Mouse (Mus musculus) splenic B cell, adult 2 months (primary cell): ENCODE measurements around the gene Capn9.
A peak's percentile ranks its signal among the peaks of the same experiment; 100 is the strongest.

ENCODE experiments used
- DNase-seq: peaks from one replicate; pipeline ENCODE4 v3.0.0-alpha.2; 2011; ENCODE audit warnings: low read depth, low spot score
- H3K27me3 ChIP-seq: 2 replicates; pipeline ENCODE4 v1.6.1; 2012; ENCODE audit warnings: mild to moderate bottlenecking, low read length, moderate library complexity, mixed read lengths; ENCODE audit not compliant: control insufficient read depth, poor library complexity, insufficient read depth, severe bottlenecking
- H3K36me3 ChIP-seq: 2 replicates; pipeline ENCODE4 v1.6.1; 2012; ENCODE audit warnings: mild to moderate bottlenecking, low read length, moderate library complexity, mixed read lengths; ENCODE audit not compliant: control insufficient read depth, poor library complexity, insufficient read depth, severe bottlenecking

The Capn9 gene

DNA sequence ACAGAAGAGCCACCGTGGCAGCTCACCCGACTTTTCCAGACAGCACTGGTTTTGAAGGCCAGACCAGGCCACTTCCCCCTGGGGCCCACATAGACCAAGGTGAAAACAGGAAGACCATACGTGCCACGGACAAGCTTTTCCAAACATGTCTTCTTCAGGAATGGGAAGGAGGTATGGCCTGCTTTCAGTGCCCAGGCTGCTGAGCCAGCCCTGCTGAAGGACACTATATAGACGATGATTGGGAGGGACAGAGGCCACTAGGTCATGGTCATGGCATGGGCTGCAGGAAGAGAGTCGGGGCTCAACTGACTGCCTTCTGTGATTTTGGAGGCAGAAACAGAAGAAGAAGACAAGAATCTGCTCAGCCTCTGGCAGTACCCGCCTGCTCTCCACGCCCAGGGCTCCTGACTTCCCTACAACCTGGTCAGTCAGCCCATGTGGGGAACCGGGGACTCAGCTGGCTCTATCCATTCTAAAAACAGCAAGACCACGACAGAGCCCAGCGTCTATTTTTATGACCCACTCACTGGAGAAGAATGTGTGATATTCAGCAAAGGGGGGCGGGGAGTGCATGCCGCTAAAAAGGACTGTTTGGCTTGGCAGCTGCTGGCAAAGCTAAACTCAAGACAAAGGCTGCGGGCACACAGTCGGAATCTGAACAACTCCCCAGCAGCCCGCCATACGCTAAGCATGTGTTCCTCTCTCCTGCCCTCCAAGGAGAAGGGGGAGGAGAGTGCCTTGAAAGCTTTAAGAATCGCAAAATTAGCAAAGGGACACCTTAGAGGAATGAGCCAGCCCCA is 67.8 kb downstream of the Capn9 start:
- DNase-seq: no peak
- H3K27me3 ChIP-seq: no peaks in the 10 kb centered on the region
- no peaks in the 10 kb centered on the region for H3K36me3 ChIP-seq

DNA sequence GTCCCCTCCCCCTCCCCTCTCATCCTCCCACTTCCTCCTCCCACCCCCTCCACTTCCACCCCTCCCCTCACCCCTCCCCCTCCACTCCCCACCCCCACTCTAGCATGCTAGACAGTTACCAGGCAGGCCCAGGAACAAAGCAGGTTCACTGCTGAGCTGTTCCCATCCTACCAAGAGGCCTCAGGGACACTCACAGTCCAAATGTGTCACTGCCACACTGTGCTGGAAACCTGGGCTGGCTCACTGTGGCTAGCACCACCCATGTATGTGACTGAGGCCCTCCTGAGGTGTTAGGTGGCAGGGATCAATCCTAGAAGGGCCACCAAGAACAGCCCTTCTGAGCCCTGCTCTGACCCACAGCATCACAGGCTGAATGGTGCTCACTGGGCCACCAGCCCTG is 72.4 kb downstream of the Capn9 start:
- DNase-seq: no peak
- Histone ChIP-seq H3K36me3 (no peaks in the 10 kb centered on the region), H3K27me3 (no peaks in the 10 kb centered on the region)

DNA sequence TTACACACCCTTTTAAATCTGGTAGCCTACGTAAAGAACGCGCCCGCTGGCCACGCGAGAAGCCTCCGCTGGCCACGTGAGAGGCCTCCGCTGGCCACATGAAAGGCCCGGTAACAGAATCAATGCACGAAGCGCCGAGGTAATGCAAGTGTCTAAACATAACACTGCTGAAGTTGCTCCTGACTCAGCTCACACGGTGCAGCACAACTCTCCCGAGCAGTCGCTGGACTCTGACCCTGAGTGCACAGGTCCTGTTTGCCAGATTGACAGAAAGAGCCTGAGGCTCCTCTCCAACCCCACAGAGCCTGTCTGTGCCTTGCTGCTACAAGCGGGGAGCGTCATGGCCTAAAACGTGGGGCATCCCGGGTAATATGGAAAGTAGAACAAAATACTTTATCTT is 75.9 kb downstream of the Capn9 start:
- Histone ChIP-seq H3K36me3 (no peaks in the 10 kb centered on the region), H3K27me3 (no peaks in the 10 kb centered on the region)
- no peak for DNase-seq

DNA sequence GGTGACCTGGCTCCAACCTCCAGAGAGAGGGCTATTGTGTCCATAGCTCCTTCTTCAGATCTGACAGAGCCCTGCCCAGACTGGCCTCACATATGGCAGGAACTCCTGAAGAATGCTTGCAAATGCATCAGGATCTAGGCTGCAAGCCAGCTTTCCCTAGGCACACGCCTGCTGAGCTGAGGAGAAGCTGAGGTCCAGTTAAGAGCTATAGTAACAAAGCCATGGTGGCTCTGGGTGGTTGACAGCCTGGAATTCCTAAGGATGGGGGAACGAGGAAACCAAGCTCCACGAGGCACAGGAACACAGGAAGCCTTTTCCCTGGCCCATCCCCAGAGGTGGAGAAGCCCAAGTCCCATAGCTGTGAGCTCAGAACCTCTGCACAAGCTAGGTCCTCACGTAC is 76.6 kb downstream of the Capn9 start:
- Histone ChIP-seq H3K27me3 (no peaks in the 10 kb centered on the region), H3K36me3 (no peaks in the 10 kb centered on the region)
- DNase-seq: no peak

DNA sequence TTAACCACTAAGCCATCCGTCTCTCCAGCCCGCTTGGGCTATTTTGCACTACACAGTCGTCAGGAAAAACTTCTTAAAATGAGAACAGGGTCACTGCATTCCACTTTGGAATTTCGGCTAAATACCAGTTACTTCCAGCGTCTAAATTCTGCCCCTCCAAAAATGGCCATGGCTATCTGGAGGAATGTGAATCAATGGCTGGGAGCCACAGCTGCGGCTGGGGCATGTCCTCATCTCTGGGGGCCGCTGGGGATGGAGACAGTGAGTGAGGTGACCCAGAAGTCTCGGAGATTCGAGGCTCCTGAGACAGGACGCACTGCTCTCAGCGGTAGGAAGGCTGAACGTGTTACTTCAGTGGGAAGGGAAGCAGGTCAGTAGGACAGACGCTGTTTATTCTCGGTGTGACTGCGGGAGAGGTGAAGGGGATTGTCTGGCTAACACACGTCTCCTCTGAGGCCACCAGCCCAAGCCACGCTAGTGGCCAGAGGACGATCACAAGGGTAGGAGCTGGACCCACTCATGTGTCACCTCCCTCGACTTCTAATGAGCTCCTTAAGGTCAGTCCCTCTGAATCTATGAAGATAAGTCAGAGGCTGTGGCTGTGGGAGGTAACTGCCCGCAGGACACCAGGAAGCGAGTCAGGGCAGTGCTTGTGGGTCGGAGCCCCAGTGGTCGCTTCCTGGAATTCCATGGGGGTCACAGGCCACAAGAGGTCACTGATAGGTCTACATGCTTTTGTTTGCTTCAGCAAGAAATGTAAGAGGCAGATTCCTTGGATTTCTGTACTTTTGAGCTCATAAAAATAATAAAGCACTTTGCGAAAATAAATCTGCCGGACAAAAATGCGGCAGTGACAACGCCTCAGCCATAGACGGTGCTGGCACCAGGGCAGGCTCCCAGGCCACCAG is 77.9 kb downstream of the Capn9 start:
- Histone ChIP-seq H3K27me3 (no peaks in the 10 kb centered on the region), H3K36me3 (no peaks in the 10 kb centered on the region)
- DNase-seq: no peak

DNA sequence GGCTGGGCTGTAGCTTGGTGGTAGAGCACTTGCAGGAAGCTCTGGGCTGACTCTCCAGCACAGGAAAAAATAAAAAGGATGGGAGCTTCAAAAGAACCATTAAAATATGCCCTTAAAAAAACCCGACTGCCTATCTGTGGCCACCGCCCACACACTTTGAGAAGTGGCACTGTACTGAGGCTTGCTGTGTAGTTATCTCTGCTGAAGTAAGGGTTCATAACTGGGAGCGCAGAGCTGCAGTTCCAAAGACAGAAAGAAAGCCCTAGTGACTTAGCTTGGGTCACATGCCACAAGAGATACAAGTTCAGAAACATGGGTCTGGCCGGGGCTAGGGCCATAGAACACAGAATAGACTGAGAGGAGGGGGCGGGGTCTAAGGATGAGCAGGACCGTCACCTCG is 82.0 kb downstream of the Capn9 start:
- Histone ChIP-seq H3K27me3 (no peaks in the 10 kb centered on the region), H3K36me3 (no peaks in the 10 kb centered on the region)
- no peak for DNase-seq

DNA sequence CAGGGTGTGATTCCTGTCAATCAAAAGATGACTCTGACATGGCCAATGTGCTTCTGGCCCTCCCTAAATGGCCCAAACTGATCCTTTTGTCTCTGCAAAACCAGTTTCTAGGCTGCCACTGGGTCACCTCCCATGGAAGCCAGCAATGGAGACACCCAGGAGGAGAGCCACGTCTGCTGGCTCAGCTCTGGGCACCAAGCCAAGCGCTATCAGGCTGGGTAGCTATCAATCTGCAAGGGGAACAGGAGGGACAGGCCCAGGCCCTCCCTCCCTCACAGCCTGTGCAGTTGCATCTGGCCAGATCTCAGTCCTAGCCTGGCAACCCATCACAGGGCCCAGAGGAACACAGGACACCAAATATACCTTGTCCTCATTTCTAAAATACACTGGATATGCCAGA is 82.5 kb downstream of the Capn9 start:
- no peaks in the 10 kb centered on the region for H3K36me3 ChIP-seq
- no peaks in the 10 kb centered on the region for H3K27me3 ChIP-seq
- DNase-seq: no peak

DNA sequence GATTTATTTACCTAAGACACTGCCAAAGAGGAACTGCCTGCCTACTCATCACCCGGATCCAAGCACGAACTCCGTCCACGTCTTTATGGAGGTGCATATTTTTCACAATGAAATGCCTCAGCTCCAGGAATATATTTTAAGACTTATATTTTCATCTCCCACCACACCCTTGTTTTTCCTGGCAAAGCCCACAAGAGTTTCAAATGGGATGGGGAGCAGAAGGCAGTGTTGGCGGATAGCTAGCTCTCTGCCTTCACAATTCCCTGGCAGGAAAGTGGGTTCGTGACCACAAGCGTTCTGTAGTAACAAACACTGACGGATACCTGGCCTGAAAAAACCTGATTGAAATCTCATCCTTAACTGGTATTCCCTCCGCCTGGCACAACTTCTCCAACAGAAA is 85.9 kb downstream of the Capn9 start:
- no peaks in the 10 kb centered on the region for H3K27me3 ChIP-seq
- DNase-seq: no peak
- no peaks in the 10 kb centered on the region for H3K36me3 ChIP-seq

DNA sequence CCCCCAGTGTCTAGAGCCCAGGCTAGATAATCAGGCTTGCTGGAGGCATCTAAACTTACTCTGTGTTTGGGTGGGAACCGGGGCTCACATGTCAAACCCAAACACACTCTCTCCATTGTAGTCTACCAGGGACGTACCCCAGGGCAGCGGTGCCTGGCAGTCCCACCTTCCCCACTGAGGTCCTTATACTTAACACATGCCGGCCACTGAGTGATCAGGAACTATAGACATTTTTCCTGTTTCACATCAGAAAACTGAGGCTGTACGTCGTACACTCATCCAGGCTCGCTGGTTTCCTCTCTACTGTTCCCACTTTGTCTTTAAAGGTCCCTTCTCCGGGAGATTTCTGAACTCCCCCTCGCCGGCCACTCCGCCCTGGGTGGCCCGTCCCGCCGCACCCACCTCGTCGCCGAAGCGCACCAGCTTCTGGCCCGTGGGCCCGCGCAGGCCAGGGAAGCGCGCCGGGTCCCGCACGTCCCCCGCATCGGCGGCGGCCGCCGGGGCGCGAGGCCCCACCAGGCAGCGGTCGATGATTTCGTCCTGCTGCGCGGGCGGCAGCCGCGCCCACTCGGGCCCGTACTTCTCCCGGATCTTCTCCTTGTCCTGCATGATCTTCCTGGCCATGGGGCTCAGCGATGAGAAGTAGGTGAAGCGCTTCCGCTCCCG is 86.7 kb downstream of the Capn9 start:
- DNase-seq: peak; percentile 14
- Histone ChIP-seq H3K27me3 (no peaks in the 10 kb centered on the region), H3K36me3 (no peaks in the 10 kb centered on the region)

DNA sequence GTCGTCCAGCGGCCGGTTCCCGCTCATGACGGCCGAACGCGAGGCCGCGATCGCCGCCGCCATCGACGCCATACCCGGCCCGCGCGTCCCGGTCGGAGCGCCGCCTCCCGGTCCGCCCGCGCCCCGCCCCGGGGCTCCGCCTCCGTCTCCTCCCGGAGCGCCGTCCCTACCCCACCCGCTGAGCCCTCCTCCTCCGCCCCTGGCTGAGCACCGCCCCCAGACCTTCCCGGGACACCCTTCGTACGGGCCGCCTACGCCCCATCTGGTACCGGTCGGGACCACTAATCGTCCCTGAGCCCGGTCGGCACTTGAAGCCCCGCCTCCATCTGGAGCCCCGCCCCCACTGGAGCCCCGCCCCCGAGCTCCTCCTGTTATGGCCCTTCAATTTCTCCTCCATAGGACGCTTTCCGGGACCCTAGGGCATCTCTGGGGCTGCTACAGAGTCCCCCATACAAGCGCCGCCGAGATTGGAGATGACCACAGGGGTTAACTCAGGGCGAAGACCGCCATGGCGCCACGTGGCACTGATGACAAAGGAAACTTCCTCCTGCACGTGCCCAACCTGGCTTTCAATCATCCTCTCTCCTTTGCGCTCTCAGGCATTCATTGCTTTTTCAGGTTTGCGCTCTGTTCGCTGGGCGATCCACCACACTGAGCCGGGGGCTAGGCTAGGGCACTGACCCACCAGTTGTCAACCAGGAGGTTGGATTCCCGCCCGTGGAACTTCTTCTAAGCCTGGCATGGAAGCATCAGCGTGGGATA is 87.4 kb downstream of the Capn9 start, which contains the start of gene 2310022B05Rik:
Gene 2310022B05Rik (minus strand): TSS at position 258 of the 762 bp plus-strand sequence.
- Histone ChIP-seq H3K27me3 (no peaks in the 10 kb centered on the region), H3K36me3 (no peaks in the 10 kb centered on the region)
- DNase-seq: peak; percentile 84

DNA sequence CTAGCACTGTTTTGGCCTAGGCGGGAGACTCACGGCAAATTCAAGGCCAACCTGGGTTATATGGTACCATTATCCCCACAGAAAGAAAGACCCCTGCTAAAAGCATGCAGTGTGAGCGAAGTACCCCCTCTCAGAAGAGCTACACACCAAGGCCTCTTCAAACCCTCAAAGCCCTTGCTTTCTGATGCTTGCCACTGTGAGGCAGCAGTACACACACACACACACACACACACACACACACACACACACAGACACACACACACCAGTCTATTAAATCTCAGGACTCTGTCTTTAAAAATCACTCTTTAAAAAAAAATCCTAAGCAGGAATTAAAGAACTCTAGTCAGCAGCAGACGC is 87.9 kb downstream of the Capn9 start:
- peak; percentile 25 for DNase-seq
- H3K27me3 ChIP-seq: no peaks in the 10 kb centered on the region
- no peaks in the 10 kb centered on the region for H3K36me3 ChIP-seq

DNA sequence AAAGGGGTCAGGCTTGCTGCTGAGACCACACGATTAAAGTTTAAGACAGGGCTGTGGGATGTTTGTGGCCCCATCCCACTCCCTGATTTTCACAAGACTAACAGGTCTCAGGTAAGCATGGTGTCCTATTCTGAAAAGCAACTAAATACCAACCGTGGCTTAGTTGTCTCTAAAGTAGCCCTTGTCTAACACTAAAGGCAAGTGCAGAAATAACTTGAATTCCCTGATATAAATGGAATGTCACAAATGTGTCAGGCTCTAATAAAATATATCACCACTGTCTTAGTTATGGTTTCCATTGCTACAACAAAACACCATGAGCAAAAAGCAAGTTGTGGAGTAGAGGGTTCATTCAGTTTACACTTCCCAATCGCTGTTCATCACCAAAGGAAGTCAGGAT is 88.5 kb downstream of the Capn9 start:
- DNase-seq: no peak
- Histone ChIP-seq H3K27me3 (no peaks in the 10 kb centered on the region), H3K36me3 (no peaks in the 10 kb centered on the region)
